Mouse (Mus musculus) liver, embryonic 11.5 days (tissue): Measurements from ENCODE around the gene Tmem56. TPM values are rescaled to one million over a fixed set of nuclear protein-coding genes. Genes with fewer than 3 reads are reported as not detected.

ENCODE experiments used
- polyA plus RNA-seq: library from polyadenylated mRNA; unstranded; fragments of >200 nt; fragmentation: Nextera tagmentation; extraction: Ambion mirVana; gene quantifications from 2 replicates; pipeline ENCODE4 v1.2.1, GENCODE M21; 2014

The Tmem56 gene
- polyA plus RNA-seq, 1 experiment from 2014 or later = 31.2 TPM

Other genes starting within 250 kb of the Tmem56 start
- 2.9 and 3.7 TPM in 2 replicates for gene Rwdd3, start 111.4 kb downstream of the Tmem56 start, polyA plus RNA-seq
- 23.3 and 26.4 TPM in 2 replicates for gene Alg14, start 8.7 kb upstream of the Tmem56 start, polyA plus RNA-seq
- 294 and 295 TPM in 2 replicates for gene Cnn3, start 143.4 kb upstream of the Tmem56 start, polyA plus RNA-seq
- gene Slc44a3, start 249.3 kb upstream of the Tmem56 start, polyA plus RNA-seq = 1.7 and 2.0 TPM in 2 replicates